Mouse (Mus musculus) E14TG2a.4 (cell line): ENCODE data around the gene Smc3.

Experiments used
- CTCF ChIP-seq: conservative IDR thresholded peaks from 2 replicates; pipeline ENCODE4 v1.5.1; 2014; ENCODE audit warnings: low read length
- NANOG ChIP-seq: IDR thresholded peaks from 2 replicates; pipeline ENCODE4 v1.6.1; 2014; ENCODE audit warnings: borderline replicate concordance, low read length, mixed read lengths

DNA sequence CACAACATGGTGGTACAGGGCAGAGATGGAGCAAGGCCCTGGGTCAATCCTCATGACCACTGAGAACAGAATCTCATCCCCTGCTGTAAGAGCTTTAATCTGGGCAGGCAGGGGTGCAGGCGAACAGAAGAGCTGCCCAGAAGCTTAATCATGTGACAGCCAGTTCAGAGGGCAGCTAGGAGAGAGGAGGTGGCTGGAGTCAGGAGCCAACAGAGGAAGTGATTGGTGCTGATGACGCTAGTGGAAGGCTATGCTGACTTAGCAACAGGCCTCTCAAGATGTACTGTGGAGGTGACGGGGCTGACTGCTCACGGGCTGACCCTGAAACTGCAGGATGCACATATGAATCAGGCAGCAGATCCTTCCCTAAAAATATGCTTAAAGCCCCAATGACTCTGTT is 36.0 kb upstream of the Smc3 start:
- TF ChIP-seq CTCF, result no peak
- no peak for TF ChIP-seq NANOG
